Mouse (Mus musculus): ENCODE measurements at regions not wholly inside any gene's neighbourhood (a gene's known extent, or its start where the extent isn't known, plus 50 kb on each side); places are given as distances from the start of the nearest gene placed in this dataset.

- TF ChIP-seq EP300 (IDR thresholded peaks at IDR 0.05; ENCODE audit: insufficient read depth, low read depth, low read length) (no peak), CTCF (IDR thresholded peaks at IDR 0.05; ENCODE audit: low read depth, low read length) (no peak)
Measured at GRCm38 (mm10) chr11:117062772-117063499, 52.0 kb upstream of the Sec14l1 start.
